Mouse (Mus musculus) CH12.LX (cell line): Measurements from ENCODE around the gene Nyx.

Experiments used
- CTCF ChIP-seq, 2 experiments: IDR thresholded peaks in 1 of 2; conservative IDR thresholded peaks in 1 of 2; 2 replicates each; pipeline ENCODE4 v1.5.1; 2011 to 2012; ENCODE audit warnings: low read depth in 2 of 2, low read length in 2 of 2, improper control_type of control experiment in 1 of 2, inconsistent platforms in 1 of 2, mild to moderate bottlenecking in 1 of 2, moderate library complexity in 1 of 2
- E2F4 ChIP-seq: IDR thresholded peaks from 2 replicates; pipeline ENCODE4 v1.6.1; 2011; ENCODE audit warnings: low read depth, low read length, improper control_type of control experiment; ENCODE audit not compliant: insufficient replicate concordance
- EP300 ChIP-seq: IDR thresholded peaks from 2 replicates; pipeline ENCODE4 v1.6.1; 2011; ENCODE audit warnings: low read length, improper control_type of control experiment
- GABPA ChIP-seq: IDR thresholded peaks from 2 replicates; pipeline ENCODE4 v1.6.1; 2012; ENCODE audit warnings: low read depth, low read length, improper control_type of control experiment, inconsistent platforms; ENCODE audit not compliant: insufficient replicate concordance
- JUN ChIP-seq: IDR thresholded peaks from 2 replicates; pipeline ENCODE4 v1.6.1; 2011; ENCODE audit warnings: low read depth, mild to moderate bottlenecking, low read length, improper control_type of control experiment, moderate library complexity; ENCODE audit not compliant: insufficient read depth
- PAX5 ChIP-seq: IDR thresholded peaks from 2 replicates; pipeline ENCODE4 v1.6.1; 2012; ENCODE audit warnings: low read length, inconsistent platforms, mixed read lengths
- POLR2A ChIP-seq: IDR thresholded peaks from 2 replicates; pipeline ENCODE4 v1.6.1; 2011; ENCODE audit warnings: low read depth, mild to moderate bottlenecking, improper control_type of control experiment, low read length
- POLR2AphosphoS2 ChIP-seq: IDR thresholded peaks from 2 replicates; pipeline ENCODE4 v1.6.1; 2011; ENCODE audit warnings: low read depth, low read length, improper control_type of control experiment
- RAD21 ChIP-seq: IDR thresholded peaks from 2 replicates; pipeline ENCODE4 v1.6.1; 2011; ENCODE audit warnings: low read depth, mild to moderate bottlenecking, low read length, improper control_type of control experiment, moderate library complexity
- SIN3A ChIP-seq: IDR thresholded peaks from 2 replicates; pipeline ENCODE4 v1.6.1; 2012; ENCODE audit warnings: low read length, improper control_type of control experiment, inconsistent platforms
- USF1 ChIP-seq: IDR thresholded peaks from 2 replicates; pipeline ENCODE4 v1.6.1; 2014; ENCODE audit warnings: low read depth, mild to moderate bottlenecking, inconsistent platforms, low read length, improper control_type of control experiment
- ZKSCAN1 ChIP-seq: IDR thresholded peaks from 2 replicates; pipeline ENCODE4 v1.6.1; 2012; ENCODE audit warnings: low read depth, inconsistent platforms, low read length, improper control_type of control experiment, borderline replicate concordance
- ZNF384 ChIP-seq: IDR thresholded peaks from 2 replicates; pipeline ENCODE4 v1.6.1; 2012; ENCODE audit warnings: low read depth, low read length, improper control_type of control experiment, inconsistent platforms

DNA sequence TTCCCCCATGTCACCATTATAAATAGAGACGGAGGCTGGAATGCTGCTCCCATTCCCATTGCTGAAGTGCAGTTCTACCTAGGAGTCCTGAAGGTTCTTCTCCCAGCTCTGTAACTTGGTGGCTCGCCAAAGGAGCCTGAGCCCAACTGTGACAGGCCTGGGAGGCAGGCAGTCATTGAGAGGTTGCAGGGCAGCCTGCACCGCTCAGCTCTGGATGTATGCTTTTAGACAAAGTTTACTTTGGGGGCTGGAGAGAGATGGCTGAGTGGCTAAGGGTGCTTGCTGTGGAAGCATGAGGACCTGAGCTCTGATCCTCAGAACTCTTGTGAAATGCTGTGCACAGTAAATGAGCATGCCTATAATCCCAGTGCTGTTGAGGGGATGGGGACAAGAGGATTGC is 25.0 kb downstream of the Nyx start:
- TF ChIP-seq EP300 (no peak), POLR2AphosphoS2 (no peak), POLR2A (no peak), GABPA (no peak), CTCF (conservative IDR thresholded peaks at IDR 0.05 in 1 of 2, IDR thresholded peaks at IDR 0.05 in 1 of 2; ENCODE audit: low read depth in 2 of 2, low read length in 2 of 2) (no peak), E2F4 (no peak), SIN3A (no peak), ZNF384 (no peak), USF1 (no peak), JUN (no peak), PAX5 (no peak), RAD21 (no peak), ZKSCAN1 (no peak)
